Mouse (Mus musculus) colon, adult 2 months (tissue): ENCODE measurements around the gene Tma16. TPM values are rescaled to one million over a fixed set of nuclear protein-coding genes. Genes with fewer than 3 reads are reported as not detected.

ENCODE experiments used
- polyA plus RNA-seq: library from polyadenylated mRNA; depleted of rRNA; stranded (reverse); fragments of >200 nt; gene quantifications from 2 replicates; pipeline ENCODE4 v1.2.3, GENCODE M21; 2012; rRNA removed

Tma16 gene
- 1.3 and 1.4 TPM in 2 replicates for polyA plus RNA-seq

DNA sequence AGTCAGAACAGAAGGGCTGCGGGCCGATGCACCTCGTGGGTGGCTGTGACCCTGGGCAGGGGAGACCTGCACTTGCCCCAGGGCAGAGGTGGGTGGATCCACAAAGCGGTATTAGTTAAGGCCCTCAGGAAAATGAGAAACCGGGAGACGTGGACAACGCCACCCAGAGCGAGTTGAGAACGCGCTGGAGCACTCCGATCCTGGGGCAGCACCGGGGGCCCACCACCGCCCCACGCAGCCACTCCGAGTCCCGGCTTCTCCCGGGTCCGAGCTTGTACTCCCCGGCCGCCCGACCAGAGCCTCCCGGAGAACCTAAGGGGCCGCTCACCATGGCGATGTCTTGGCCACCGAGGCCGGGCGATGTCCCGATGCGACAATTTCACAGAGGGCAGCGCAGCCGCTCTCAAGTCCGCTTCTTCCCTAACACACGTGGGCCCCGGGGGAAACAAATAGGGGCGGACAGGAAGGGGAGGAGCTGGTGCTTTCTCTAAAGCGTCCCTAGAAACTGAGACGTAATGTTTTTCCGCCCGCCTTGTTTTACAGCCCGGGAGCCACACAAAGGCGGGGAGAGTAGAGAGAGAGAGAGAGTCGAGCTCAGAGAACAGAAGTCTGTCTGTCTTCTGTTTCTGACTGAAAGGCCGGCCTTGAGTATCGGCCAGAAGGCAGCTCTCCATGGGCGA is at the start of gene Tma16:
Gene Tma16 (minus strand): TSS at position 447 of the 680 bp plus-strand sequence.

DNA sequence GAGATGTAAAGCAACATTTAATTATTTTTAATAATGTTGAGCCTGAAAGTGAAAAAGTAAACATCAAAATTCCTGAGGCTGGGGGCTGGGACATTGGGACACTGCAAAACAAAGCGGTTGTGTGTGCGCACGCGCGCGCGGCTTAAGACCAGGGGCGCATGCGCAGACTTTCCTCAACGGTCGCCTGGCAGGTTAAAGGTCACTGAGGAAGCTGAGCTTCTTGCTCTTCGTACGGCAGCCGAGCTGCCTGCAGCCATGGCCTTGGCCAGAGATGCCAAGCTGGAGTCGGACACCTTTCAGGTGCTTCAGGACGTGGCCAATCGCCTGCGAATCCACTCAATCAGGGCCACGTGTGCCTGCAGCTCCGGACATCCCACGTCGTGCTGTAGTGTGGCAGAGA is 25.2 kb upstream of the Tma16 start, which contains the start of gene Tktl2:
Gene Tktl2 (plus strand): TSS at position 220 of the 400 bp plus-strand sequence.

Other genes starting within 250 kb of the Tma16 start
- gene Tktl2, start 25.2 kb upstream of the Tma16 start, polyA plus RNA-seq, result not detected in 2 replicates
- 0.05 TPM in 1 of 2 replicates, not detected in the other for gene Npy5r, start 201.6 kb upstream of the Tma16 start, polyA plus RNA-seq
- 3.0 and 3.4 TPM in 2 replicates for gene Npy1r, start 210.7 kb upstream of the Tma16 start, polyA plus RNA-seq